Mouse (Mus musculus): Measurements from ENCODE around the gene Mogs.
A peak's percentile ranks its signal among the peaks of the same experiment; 100 is the strongest.
"Not testable (repeated sequence)": the region's sequence is repeated elsewhere in the genome, so short reads cannot be mapped to it uniquely, and the experiment has no call there.

Gene Mogs

GRCm38 (mm10) chr6:83151721-83152120 is 36.4 kb downstream of the Mogs start:
- DNase-seq (ENCODE audit: low spot score in 2 of 2) = no peak

GRCm38 (mm10) chr6:83153038-83153437 is 37.7 kb downstream of the Mogs start:
- no peak for DNase-seq (ENCODE audit: low spot score in 2 of 2)

- DNase-seq (ENCODE audit: low spot score in 2 of 2) = no peak
Observed at GRCm38 (mm10) chr6:83153485-83153884, 38.2 kb downstream of the Mogs start.

GRCm38 (mm10) chr6:83155552-83156238 is 40.4 kb downstream of the Mogs start:
- DNase-seq (ENCODE audit: low spot score in 2 of 2) = no peak

- DNase-seq (ENCODE audit: low spot score in 2 of 2) = peak; percentile 49 to 62
Observed at GRCm38 (mm10) chr6:83156259-83156684, 41.0 kb downstream of the Mogs start, which contains the start of the genes Wdr54 and 1700003E16Rik. Gene Wdr54 (minus strand): TSS chr6:83156397. Gene 1700003E16Rik (plus strand): TSS chr6:83156404.

GRCm38 (mm10) chr6:83159456-83159855 is 44.2 kb downstream of the Mogs start:
- DNase-seq (ENCODE audit: low spot score in 2 of 2) = not testable (repeated sequence)

- DNase-seq (ENCODE audit: low spot score in 2 of 2) = no peak
Observed at GRCm38 (mm10) chr6:83161442-83161841, 46.1 kb downstream of the Mogs start.

GRCm38 (mm10) chr6:83161921-83162641 is 46.8 kb downstream of the Mogs start:
- DNase-seq (ENCODE audit: low spot score in 2 of 2) = no peak

- peak in 1 of 2 experiments; percentile 44 for DNase-seq (ENCODE audit: low spot score in 2 of 2)
Observed at GRCm38 (mm10) chr6:83162701-83163100, 47.4 kb downstream of the Mogs start.

- DNase-seq (ENCODE audit: low spot score in 2 of 2) = no peak
Observed at GRCm38 (mm10) chr6:83165026-83165606, 49.8 kb downstream of the Mogs start.

GRCm38 (mm10) chr6:83165607-83166242 is 50.4 kb downstream of the Mogs start, which contains the start of gene Dctn1:
Gene Dctn1 (plus strand): TSS chr6:83165920.
- peak; percentile 85 to 91 for DNase-seq (ENCODE audit: low spot score in 2 of 2)

GRCm38 (mm10) chr6:83166243-83166630 is 50.9 kb downstream of the Mogs start:
- DNase-seq (ENCODE audit: low spot score in 2 of 2) = no peak
